Mouse (Mus musculus) kidney, postnatal 14 days (tissue): ENCODE measurements at regions not wholly inside any gene's neighbourhood (a gene's known extent, or its start where the extent isn't known, plus 50 kb on each side); places are given as distances from the start of the nearest gene placed in this dataset.
"Not testable (repeated sequence)": the region's sequence is repeated elsewhere in the genome, so short reads cannot be mapped to it uniquely, and the experiment has no call there.

Experiments
- DNase-seq: peaks from one replicate; pipeline ENCODE4 v3.0.0; 2022; ENCODE audit warnings: mixed read lengths

DNA sequence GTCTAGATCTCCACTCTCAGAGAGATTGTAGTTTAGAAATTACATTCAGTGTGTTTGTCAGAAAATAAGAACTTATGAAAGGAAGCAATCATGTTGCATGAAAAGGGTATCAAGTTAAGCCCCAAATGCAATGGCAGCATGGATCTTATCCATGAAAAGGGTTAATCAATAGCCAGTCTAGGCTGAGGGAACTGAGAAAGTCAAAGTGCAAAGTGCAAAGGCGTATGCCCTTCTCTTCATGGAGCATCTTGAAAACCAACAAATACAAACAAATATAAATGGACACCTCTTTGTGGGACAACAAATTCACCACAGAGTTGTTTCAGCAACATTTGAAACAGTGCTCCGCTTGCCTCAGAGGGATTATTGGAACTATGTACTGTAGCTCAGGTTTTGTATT lies 514.1 kb upstream of the Kif18a start:
- no peak for DNase-seq

- no peak for DNase-seq
These were observed 510.2 kb upstream of the Kif18a start for GRCm38 (mm10) chr2:108770383-108770782.

- DNase-seq = no peak
These were observed 497.1 kb upstream of the Kif18a start for GRCm38 (mm10) chr2:108783457-108783856.

DNA sequence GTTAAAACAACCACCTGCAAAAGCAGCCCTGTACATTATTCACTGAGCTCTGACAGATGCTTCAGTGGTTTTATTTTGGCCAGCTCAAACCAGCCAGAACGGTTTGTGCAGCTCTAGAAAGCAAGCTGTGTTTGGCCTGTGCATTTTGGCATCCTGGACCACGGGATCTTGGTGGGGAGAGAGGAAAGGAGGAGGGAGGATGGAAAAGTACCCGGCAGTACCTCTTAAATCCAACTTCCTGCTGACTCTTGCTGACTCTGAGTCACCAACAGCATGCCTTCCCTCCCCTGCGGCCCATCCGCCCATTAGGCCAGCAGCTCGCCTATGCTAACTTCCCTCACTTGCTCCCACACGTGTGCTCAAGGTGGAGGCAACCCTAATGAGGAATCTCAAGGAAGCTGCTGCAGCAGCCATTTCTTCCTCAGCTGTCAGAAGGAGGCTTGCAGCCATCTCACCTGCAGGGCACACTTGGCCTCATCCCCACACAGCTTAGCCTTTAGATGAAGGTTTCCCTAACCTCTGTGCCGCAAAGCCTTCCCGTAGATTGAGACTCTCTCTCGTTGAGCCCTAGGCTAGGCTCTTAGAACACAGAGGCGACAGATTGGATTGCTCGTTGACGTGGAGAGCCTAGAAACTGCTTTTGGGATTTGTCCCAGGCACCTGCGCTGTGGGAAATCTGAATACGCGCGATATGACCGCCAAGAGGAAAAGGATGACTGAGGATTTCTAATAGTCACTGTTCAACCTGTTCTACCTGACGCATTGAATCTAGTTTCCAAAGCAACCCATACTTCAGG lies 495.2 kb upstream of the Kif18a start:
- peak; percentile 1 for DNase-seq

DNA sequence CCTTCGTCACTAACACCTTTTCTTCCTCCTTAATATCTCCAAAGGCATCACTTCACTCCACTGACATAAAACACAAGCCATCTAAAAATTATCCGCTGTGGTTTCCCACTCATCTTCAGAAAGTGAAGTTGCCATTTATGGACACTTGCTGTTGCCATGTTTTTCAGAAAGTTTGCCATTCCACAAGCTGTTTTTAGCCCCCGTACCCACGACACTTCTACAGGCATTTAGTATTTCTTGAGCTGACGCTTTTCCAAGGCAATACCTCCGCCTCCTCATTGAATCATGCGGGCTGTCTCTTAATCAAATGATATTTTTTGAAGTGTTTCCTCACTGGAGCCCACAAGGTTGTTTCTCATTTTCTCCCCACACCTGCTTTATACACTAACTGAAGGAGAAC lies 491.4 kb upstream of the Kif18a start:
- no peak for DNase-seq

- DNase-seq = no peak
These were observed 485.4 kb upstream of the Kif18a start for GRCm38 (mm10) chr2:108795145-108795544.

GRCm38 (mm10) chr2:108796816-108797581 lies 483.5 kb upstream of the Kif18a start:
- no peak for DNase-seq

DNA sequence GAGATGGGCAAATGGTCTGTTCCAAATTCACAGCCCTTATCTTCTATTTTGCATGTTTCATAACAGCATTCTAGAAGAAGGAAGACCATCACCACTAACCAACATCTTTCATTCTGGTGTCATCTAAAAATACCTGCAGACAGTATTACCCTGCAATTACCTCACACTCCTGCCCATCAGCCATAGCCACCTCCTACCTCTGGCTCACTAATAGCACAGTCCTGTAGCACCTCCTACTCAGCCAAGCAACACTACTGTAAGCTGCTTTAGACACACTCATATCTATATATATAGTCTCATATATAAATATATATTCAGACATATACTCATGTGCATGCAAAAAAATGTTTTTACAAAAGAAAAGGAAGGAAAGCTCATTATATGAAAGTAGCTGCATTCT lies 468.2 kb upstream of the Kif18a start:
- DNase-seq = no peak

GRCm38 (mm10) chr2:108813040-108813566 lies 467.4 kb upstream of the Kif18a start:
- no peak for DNase-seq

GRCm38 (mm10) chr2:108816579-108816978 lies 464.0 kb upstream of the Kif18a start:
- no peak for DNase-seq

DNA sequence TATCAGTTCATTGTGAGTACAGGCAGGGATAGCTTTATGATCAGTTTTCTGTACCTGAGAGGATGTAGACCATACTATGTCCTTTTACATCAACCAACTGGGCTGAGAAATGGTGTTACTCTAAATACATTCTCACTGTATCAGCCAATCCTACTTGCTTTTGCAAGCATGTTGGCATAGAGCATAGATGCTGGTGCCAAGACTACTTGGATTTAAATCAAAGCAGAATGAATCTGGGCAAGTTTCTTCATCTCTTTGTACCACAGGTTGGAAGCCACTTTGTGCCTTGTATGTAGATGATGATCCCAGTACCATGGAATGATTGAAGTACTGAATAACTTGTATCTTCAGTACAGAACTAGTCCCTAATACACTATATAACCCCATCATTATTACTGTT lies 456.5 kb upstream of the Kif18a start:
- DNase-seq = no peak

GRCm38 (mm10) chr2:108825981-108826380 lies 454.6 kb upstream of the Kif18a start:
- DNase-seq = no peak

GRCm38 (mm10) chr2:108827106-108827838 lies 453.3 kb upstream of the Kif18a start:
- no peak for DNase-seq

GRCm38 (mm10) chr2:108827974-108828700 lies 452.4 kb upstream of the Kif18a start:
- no peak for DNase-seq

DNA sequence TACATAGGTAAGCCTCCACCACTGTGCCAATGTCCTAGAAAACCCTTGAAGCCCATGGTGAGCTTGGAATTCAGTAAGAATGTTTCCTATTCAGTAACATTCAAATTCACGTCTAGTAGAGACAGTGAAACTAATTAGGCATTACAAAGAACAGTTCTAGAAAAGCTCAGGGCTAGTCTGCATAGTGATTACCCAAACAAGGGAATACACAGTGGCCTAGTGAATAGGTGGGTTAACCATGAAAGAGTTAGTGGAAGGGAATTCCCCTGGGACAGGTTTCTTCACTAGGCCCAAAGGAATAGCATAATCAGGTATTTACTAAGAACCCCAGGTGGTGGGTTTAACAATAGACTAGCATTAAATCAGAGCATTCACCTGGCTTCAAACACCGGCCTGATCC lies 436.7 kb upstream of the Kif18a start:
- DNase-seq = not testable (repeated sequence)

- DNase-seq = no peak
These were observed 432.5 kb upstream of the Kif18a start for GRCm38 (mm10) chr2:108848051-108848450.

DNA sequence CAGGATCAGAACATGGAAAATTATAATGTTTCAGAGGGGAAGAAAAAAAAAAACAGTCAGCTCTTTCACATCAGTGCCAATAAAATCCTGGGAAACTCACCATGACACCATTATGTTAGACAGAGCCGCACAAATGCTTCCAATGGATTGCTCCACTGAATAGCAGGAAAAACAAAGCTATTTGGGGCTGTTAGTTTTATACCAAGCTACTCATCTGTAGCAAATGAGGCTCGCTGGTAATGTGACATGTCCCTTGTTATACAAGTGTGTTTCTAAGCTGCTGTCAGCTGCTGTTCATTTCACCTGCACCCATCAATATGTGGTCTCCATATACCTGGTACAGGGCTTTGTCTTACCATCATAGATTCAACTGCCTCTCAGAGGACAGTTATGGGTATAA lies 426.1 kb upstream of the Kif18a start:
- no peak for DNase-seq

DNA sequence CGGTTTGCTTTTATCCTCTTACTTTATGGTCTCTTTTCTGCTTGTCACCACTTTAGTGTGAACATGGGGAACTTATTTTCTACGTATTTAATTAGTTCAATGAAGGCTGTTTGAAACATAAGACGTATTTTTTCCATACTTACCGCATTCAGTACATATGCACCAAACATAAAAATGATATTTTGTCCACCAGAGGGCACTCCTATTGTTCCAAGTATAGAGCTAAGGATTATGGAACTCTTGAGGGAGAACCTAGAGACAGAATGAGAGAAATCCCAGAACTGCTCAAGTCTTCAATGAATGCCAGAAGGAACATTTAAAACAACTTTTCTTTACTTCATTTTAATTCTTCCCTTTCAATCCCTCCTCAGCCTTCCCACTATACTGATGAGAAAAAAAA lies 403.4 kb upstream of the Kif18a start:
- no peak for DNase-seq

DNA sequence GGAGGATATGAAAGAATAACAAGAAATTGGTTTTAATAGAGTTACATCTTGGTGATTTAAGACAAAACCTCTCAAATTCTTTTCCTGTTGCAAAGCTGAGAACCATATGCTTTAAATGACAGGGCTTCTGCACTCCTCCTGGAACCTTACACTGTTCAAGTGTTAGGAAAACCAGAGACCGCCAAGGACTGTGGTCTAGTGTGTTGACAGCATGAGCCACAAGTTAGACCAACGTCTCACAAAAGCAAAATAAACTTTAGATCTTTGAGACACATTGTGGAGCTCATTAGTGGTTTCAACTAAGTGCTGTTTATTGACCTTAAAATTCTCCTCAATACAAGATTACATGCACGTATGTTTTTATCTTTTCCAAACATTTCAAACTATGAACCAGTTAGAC lies 402.9 kb upstream of the Kif18a start:
- DNase-seq = no peak

DNA sequence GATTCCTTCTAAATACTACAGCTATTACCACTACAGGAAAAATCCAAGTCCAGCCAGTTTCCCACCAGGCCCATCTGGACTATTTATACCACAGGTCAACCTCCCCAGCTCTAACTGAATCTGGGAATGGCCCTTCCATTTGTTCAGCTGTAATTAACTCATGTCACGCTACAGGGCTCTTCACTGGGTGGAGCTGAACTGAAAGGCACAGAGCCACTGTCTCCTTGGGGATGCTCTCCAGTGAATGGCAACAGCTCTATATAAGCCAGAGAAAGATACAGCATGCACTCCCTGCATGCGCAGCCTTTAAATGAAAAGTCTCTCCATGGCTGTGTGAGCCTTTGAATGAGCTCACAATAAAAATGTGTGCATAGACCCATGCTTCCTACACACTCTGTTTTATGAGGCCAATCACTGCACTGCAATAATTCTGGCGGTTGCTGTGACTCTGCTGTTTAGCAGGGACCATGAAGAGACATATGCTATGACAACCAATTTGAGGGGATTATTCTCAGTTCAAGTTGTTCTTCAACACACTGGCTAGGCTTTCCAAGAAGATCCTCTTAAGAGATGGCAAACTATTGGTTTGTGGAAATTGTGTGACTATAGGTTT lies 376.3 kb upstream of the Kif18a start:
- DNase-seq = no peak

- DNase-seq = no peak
These were observed 367.0 kb upstream of the Kif18a start for GRCm38 (mm10) chr2:108913555-108913954.

DNA sequence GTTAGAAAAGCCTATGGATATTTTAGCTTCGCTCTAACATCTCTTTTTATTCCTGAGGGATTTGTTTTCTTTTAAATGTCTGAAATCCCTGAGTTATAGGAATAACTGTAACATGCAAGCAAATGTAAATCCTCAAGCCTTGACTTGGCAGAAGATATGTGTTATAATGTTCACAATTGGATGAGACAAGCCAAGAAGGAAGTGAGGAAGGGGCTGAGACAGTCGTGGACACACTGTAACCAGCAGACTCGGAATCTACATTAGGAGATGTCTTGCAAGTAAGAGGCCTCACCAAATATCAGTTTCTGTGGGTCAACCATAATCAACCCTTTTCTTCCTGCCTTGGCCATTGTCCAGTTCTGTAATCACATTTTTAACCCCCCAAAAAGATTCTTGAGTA lies 366.6 kb upstream of the Kif18a start:
- DNase-seq = no peak
